Mouse (Mus musculus) MEL (cell line): ENCODE measurements around the gene Drd3. TPM values are rescaled to one million over a fixed set of nuclear protein-coding genes. Genes with fewer than 3 reads are reported as not detected.

Experiments used
- DNase-seq: peaks from one replicate; pipeline ENCODE4 v3.0.0; 2011; ENCODE audit warnings: low read depth, low spot score
- H3K27ac ChIP-seq: 2 replicates; pipeline ENCODE4 v1.5.1; 2012; ENCODE audit warnings: low read depth, mild to moderate bottlenecking, control low read depth, low read length, moderate library complexity; ENCODE audit not compliant: control insufficient read depth
- H3K27me3 ChIP-seq, 2 experiments: fragments of 150-350 bp in 1 of 2; sonication (generic) in 1 of 2; 2 replicates each; pipeline ENCODE4 v1.6.1; 2012; ENCODE audit warnings: low read length in 2 of 2, mild to moderate bottlenecking in 2 of 2, improper control_type of control experiment in 1 of 2, moderate library complexity in 1 of 2; ENCODE audit not compliant: insufficient read depth in 2 of 2, control insufficient read depth in 1 of 2
- H3K36me3 ChIP-seq, 2 experiments: 2 replicates each; pipeline ENCODE4 v1.6.1; 2012 to 2014; ENCODE audit warnings: low read length in 2 of 2, improper control_type of control experiment in 1 of 2, inconsistent platforms in 1 of 2, mild to moderate bottlenecking in 1 of 2; ENCODE audit not compliant: insufficient read depth in 2 of 2, control insufficient read depth in 1 of 2
- H3K4me1 ChIP-seq, 2 experiments: fragments of 150-350 bp in 1 of 2; sonication (generic) in 1 of 2; 2 replicates each; pipeline ENCODE4 v1.6.1; 2012; ENCODE audit warnings: low read length in 2 of 2, improper control_type of control experiment in 1 of 2, mild to moderate bottlenecking in 1 of 2; ENCODE audit not compliant: insufficient read depth in 2 of 2, control insufficient read depth in 1 of 2
- H3K4me3 ChIP-seq, 2 experiments: fragments of 150-350 bp in 1 of 2; sonication (generic) in 1 of 2; 2 replicates each; pipeline ENCODE4 v1.5.1; 2012; ENCODE audit warnings: low read depth in 2 of 2, low read length in 2 of 2, mild to moderate bottlenecking in 2 of 2, moderate library complexity in 2 of 2, control low read depth in 1 of 2, improper control_type of control experiment in 1 of 2; ENCODE audit not compliant: control insufficient read depth in 1 of 2, insufficient read depth in 1 of 2
- H3K79me2 ChIP-seq: 2 replicates; pipeline ENCODE4 v1.6.1; 2012; ENCODE audit warnings: mild to moderate bottlenecking, low read length, moderate library complexity; ENCODE audit not compliant: control insufficient read depth, poor library complexity, insufficient read depth
- H3K9ac ChIP-seq: 2 replicates; pipeline ENCODE4 v1.6.1; 2012; ENCODE audit warnings: low read depth, mild to moderate bottlenecking, control low read depth, low read length, moderate library complexity; ENCODE audit not compliant: control insufficient read depth, poor library complexity, severe bottlenecking
- H3K9me3 ChIP-seq: fragments of 150-350 bp; sonication (generic); replicated peaks from 2 replicates; pipeline ENCODE4 v1.6.1; 2012; ENCODE audit warnings: mild to moderate bottlenecking, low read length, improper control_type of control experiment, moderate library complexity; ENCODE audit not compliant: insufficient read depth
- CHD1 ChIP-seq: IDR thresholded peaks from 2 replicates; pipeline ENCODE4 v1.6.1; 2012; ENCODE audit warnings: low read depth, mild to moderate bottlenecking, inconsistent platforms, low read length, improper control_type of control experiment
- CTCF ChIP-seq, 3 experiments: IDR thresholded peaks in 2 of 3; conservative IDR thresholded peaks in 1 of 3; 2 replicates each; pipeline ENCODE4 v1.5.1; 2011 to 2012; ENCODE audit warnings: low read length in 3 of 3, low read depth in 2 of 3, mild to moderate bottlenecking in 2 of 3, improper control_type of control experiment in 1 of 3, inconsistent platforms in 1 of 3, mixed read lengths in 1 of 3, moderate library complexity in 1 of 3; ENCODE audit not compliant: control insufficient read depth in 1 of 3, insufficient read depth in 1 of 3, poor library complexity in 1 of 3, severe bottlenecking in 1 of 3
- E2F4 ChIP-seq: IDR thresholded peaks from 2 replicates; pipeline ENCODE4 v1.6.1; 2011; ENCODE audit warnings: low read depth, low read length, improper control_type of control experiment, borderline replicate concordance
- ETS1 ChIP-seq: IDR thresholded peaks from 2 replicates; pipeline ENCODE4 v1.6.1; 2012; ENCODE audit warnings: low read depth, mild to moderate bottlenecking, inconsistent platforms, low read length, improper control_type of control experiment, moderate library complexity
- HCFC1 ChIP-seq: IDR thresholded peaks from 2 replicates; pipeline ENCODE4 v1.6.1; 2012; ENCODE audit warnings: low read depth, mild to moderate bottlenecking, inconsistent platforms, low read length, improper control_type of control experiment, moderate library complexity
- JUND ChIP-seq: IDR thresholded peaks from 2 replicates; pipeline ENCODE4 v1.6.1; 2011; ENCODE audit warnings: low read depth, mild to moderate bottlenecking, improper control_type of control experiment, low read length
- KAT2A ChIP-seq: conservative IDR thresholded peaks from 2 replicates; pipeline ENCODE4 v1.6.1; 2012; ENCODE audit warnings: low read depth, low read length, improper control_type of control experiment, inconsistent platforms
- MAFK ChIP-seq: IDR thresholded peaks from 2 replicates; pipeline ENCODE4 v1.6.1; 2011; ENCODE audit warnings: low read depth, mild to moderate bottlenecking, low read length, improper control_type of control experiment, borderline replicate concordance
- MAZ ChIP-seq: IDR thresholded peaks from 2 replicates; pipeline ENCODE4 v1.6.1; 2012; ENCODE audit warnings: low read depth, mild to moderate bottlenecking, inconsistent platforms, low read length, improper control_type of control experiment
- RAD21 ChIP-seq: IDR thresholded peaks from 2 replicates; pipeline ENCODE4 v1.6.1; 2011; ENCODE audit warnings: mild to moderate bottlenecking, low read depth, low read length, improper control_type of control experiment
- SIN3A ChIP-seq: IDR thresholded peaks from 2 replicates; pipeline ENCODE4 v1.6.1; 2012; ENCODE audit warnings: low read length, improper control_type of control experiment, inconsistent platforms
- SMC3 ChIP-seq: IDR thresholded peaks from 2 replicates; pipeline ENCODE4 v1.6.1; 2011; ENCODE audit warnings: low read depth, low read length, improper control_type of control experiment
- TBP ChIP-seq: IDR thresholded peaks from 2 replicates; pipeline ENCODE4 v1.8.0; 2011; ENCODE audit warnings: low read depth, low read length, improper control_type of control experiment
- TCF12 ChIP-seq: IDR thresholded peaks from 2 replicates; pipeline ENCODE4 v1.6.1; 2014; ENCODE audit warnings: low read depth, mild to moderate bottlenecking, inconsistent platforms, low read length, improper control_type of control experiment, moderate library complexity
- UBTF ChIP-seq: IDR thresholded peaks from 2 replicates; pipeline ENCODE4 v1.6.1; 2012; ENCODE audit warnings: low read depth, mild to moderate bottlenecking, inconsistent platforms, low read length, improper control_type of control experiment, moderate library complexity, borderline replicate concordance; ENCODE audit not compliant: insufficient read depth
- USF2 ChIP-seq, 2 experiments: IDR thresholded peaks; 2 replicates each; pipeline ENCODE4 v1.6.1; 2011 to 2012; ENCODE audit warnings: improper control_type of control experiment in 2 of 2, low read length in 2 of 2, borderline replicate concordance in 1 of 2, inconsistent platforms in 1 of 2, low read depth in 1 of 2, mild to moderate bottlenecking in 1 of 2; ENCODE audit not compliant: insufficient read depth in 1 of 2
- ZKSCAN1 ChIP-seq: IDR thresholded peaks from 2 replicates; pipeline ENCODE4 v1.6.1; 2012; ENCODE audit warnings: low read depth, mild to moderate bottlenecking, inconsistent platforms, low read length, improper control_type of control experiment, moderate library complexity
- ZMIZ1 ChIP-seq: IDR thresholded peaks from 2 replicates; pipeline ENCODE4 v1.6.1; 2012; ENCODE audit warnings: low read depth, mild to moderate bottlenecking, inconsistent platforms, low read length, improper control_type of control experiment, moderate library complexity
- ZNF384 ChIP-seq: IDR thresholded peaks from 2 replicates; pipeline ENCODE4 v1.6.1; 2012; ENCODE audit warnings: low read depth, mild to moderate bottlenecking, inconsistent platforms, low read length, improper control_type of control experiment
- polyA plus RNA-seq, 2 experiments: library from polyadenylated mRNA; stranded (reverse) in 1 of 2; unstranded in 1 of 2; fragments of >175 nt in 1 of 2; fragments of >200 nt in 1 of 2; gene quantifications; 2 replicates each; pipeline versions ENCODE4 v1.2.1 to v1.2.4; 2012; ENCODE audit warnings: low replicate concordance in 2 of 2, low read depth in 1 of 2; ENCODE audit not compliant: insufficient read length in 2 of 2, insufficient read depth in 1 of 2, missing spikeins in 1 of 2
- total RNA-seq: library from RNA; depleted of rRNA; stranded (reverse); fragments of 300-350 nt; gene quantifications from 2 replicates; pipeline ENCODE4 v1.2.3, GENCODE M21; 2012

The Drd3 gene
- total and polyA plus RNA-seq, 3 experiments = not detected

DNA sequence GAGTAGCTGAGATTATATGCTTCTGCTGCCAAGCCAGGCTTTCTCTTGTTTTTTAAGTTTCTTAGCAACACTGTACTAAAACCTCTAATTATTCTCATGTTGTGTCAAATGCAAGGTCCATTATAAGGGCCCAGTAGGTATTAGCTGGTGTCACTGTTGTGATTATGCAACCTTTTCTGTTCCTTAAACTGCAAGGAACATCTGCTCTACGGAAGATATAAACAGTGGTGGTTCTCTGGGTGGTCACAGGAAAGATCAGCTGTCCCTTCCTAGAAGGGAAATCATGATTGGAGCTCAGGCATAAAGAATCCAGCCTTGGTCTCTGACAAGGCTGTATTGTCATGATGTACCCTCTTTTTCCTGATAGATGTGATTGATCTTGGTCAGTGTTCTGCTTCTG lies 57.6 kb downstream of the Drd3 start:
- Histone ChIP-seq H3K4me1 (no peaks in the 10 kb centered on the region), H3K9ac (no peak overlapping the region), H3K27ac (no peak overlapping the region), H3K4me3 (no peak overlapping the region), H3K79me2 (no peaks in the 10 kb centered on the region), H3K9me3 (no peaks in the 10 kb centered on the region), H3K36me3 (no peaks in the 10 kb centered on the region), H3K27me3 (peaks cover 0 to 2% of the 10 kb centered on the region in 2 experiments; a peak in 1 of 4 replicates)
- DNase-seq = no peak
- TF ChIP-seq TBP = no peak
- no peak for TF ChIP-seq MAFK
- no peak for TF ChIP-seq E2F4
- no peak for TF ChIP-seq RAD21
- no peak for TF ChIP-seq HCFC1
- TF ChIP-seq ETS1 = no peak

- H3K79me2 ChIP-seq = no peaks in the 10 kb centered on the region
- H3K36me3 ChIP-seq = no peaks in the 10 kb centered on the region
- DNase-seq = no peak
- no peak overlapping the region for H3K27ac ChIP-seq
- H3K4me3 ChIP-seq = no peak overlapping the region
- no peaks in the 10 kb centered on the region for H3K4me1 ChIP-seq
- peaks cover 0 to 2% of the 10 kb centered on the region in 2 experiments; a peak in 1 of 4 replicates for H3K27me3 ChIP-seq
- no peak overlapping the region for H3K9ac ChIP-seq
- no peak for TF ChIP-seq MAZ
- TF ChIP-seq USF2 (IDR thresholded peaks at IDR 0.05; ENCODE audit: borderline replicate concordance in 1 of 2, insufficient read depth in 1 of 2, low read depth in 1 of 2, low read length in 2 of 2) = no peak
- no peak for TF ChIP-seq ZMIZ1
- no peak for TF ChIP-seq CTCF (IDR thresholded peaks at IDR 0.05 in 2 of 3, conservative IDR thresholded peaks at IDR 0.05 in 1 of 3; ENCODE audit: control insufficient read depth in 1 of 3, insufficient read depth in 1 of 3, low read depth in 2 of 3, low read length in 3 of 3, poor library complexity in 1 of 3, severe bottlenecking in 1 of 3)
- no peak for TF ChIP-seq ZNF384
- TF ChIP-seq KAT2A = no peak
- no peak for TF ChIP-seq SIN3A
- TF ChIP-seq UBTF = no peak
- no peak for TF ChIP-seq TCF12
- TF ChIP-seq SMC3 = no peak
- no peak for TF ChIP-seq ZKSCAN1
- TF ChIP-seq CHD1 = no peak
- TF ChIP-seq JUND = no peak
- TF ChIP-seq E2F4 = no peak
- H3K9me3 ChIP-seq = no peaks in the 10 kb centered on the region
Measured at GRCm38 (mm10) chr16:43814644-43815043, 60.8 kb downstream of the Drd3 start.
